Mouse (Mus musculus): ENCODE results near the gene Maneal. TPM values are rescaled to one million over a fixed set of nuclear protein-coding genes. Genes with fewer than 3 reads are reported as not detected.

Maneal gene
- total RNA-seq, 2 experiments from 2014 or later: 0.11 TPM; not detected in 1

DNA sequence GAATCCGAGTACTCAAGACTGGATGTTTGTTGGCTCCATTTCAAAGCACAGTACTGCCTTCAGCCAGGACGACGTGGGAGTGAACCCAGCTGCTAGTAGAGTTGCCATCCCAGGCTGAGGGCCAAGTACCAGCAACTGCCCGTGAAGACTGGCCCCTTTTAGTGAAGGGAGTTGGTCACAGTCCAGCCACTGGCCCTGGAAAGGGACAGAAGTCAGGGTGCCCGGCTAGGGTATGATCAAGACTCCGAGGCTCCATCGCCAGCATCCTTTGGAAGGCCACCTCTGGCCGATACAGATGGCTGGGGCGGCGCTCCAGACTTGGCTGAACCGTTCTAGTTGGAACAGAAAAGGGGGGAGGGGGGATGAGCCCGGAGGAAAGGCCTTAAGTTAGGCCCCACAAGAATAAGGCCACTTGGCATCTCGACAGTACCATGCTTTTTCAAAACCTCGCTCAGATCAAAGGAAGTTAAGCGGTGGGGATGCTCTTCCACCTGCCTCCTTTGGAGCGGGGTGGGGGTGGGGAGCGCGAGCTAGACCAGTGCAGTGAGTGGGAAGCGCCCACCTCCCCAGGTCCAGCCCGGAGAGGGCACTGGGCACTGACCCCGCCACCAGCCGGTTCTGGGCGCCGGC lies 12.2 kb downstream of the Maneal start:
- DNase-seq: peak; percentile 62

- DNase-seq: peak; percentile 90
These were observed 14.4 kb downstream of the Maneal start for GRCm38 (mm10) chr4:124847573-124847972.

GRCm38 (mm10) chr4:124843493-124843892 lies 18.5 kb downstream of the Maneal start:
- DNase-seq: peak; percentile 53

DNA sequence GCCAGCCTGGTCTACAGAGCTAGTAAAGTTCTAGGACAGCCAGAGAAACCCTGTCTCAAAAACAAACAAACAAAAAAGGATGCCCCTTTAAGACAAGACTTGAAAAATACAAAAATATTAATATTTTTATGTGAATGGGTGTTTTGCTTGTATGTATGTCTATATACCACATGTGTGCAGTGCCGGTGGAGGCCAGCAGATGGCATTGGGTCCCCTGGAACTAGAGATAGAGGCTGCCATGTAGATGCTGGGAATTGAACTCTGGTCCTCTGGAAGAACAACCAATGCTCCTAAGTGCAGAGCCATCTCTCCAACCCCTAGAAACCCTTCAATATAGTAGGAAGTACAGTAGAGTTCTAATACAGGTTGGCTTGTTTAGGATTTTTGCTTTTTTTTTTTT lies 21.0 kb downstream of the Maneal start:
- no peak for DNase-seq

- no peak for DNase-seq
These were observed 23.8 kb downstream of the Maneal start for GRCm38 (mm10) chr4:124838035-124838700.

DNA sequence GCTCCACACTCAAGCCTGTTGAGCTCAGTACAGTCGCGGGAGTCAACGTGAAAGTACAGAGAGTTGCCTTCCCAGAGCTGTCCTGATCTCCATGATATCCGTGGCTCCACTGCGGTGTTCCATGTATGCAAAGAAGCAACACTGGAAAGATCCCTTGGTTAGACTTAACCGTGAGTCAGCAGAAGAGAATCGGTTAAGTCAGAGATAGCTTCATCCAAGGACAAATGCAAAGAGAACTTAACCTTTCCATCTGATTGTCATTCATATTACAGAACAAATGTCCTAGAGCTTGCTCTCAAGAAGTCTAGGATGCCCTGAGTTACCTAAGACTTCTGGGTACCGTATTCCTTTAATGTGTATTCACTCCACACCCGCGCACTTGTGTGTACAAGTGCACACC lies 29.2 kb downstream of the Maneal start:
- DNase-seq: no peak

DNA sequence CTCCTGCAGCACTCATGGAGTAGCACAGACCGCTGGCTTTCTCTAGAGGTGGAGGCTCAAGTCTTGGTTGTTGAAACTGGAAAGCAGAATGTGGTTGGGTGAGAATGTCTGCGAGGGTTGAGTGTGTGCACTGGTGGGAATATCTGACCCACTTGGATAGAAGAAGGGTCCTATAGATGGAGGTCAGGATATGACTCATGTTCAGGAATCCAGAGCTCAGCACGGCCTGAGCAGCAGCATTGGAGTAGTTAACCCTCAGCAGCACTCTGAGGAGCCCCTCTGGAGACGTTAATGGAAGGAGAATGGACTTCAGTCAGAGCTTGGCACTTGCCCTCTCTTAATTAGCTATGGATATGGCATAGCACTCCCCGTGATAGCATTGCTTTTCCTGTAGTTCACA lies 32.3 kb downstream of the Maneal start:
- no peak for DNase-seq

DNA sequence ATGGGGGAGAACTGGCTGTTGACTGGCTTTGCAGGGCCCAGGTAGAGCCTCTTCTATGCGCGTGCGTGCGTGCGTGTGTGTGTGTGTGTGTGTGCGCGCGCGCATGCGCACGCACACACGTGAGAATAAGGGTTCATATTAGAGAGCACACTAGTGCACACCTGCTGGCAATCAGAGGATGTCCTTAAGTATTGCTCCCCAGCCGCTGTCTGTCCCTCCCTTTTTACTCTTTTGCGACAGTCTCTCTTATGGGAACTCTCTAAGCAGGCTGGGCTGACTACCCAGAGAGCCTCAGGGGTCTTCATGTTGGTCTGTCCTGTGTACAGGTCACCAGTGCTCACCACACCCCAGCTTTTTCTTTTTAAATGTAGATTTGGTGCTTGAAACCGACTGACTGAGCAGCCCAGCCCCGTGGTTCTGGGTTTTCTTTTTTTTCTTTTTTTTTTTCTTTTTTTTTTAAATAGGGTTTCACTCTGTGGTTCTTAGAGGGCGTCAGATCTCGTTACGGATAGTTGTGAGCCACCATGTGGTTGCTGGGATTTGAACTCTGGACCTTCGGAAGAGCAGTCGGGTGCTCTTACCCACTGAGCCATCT lies 36.5 kb downstream of the Maneal start:
- no peak for DNase-seq

DNA sequence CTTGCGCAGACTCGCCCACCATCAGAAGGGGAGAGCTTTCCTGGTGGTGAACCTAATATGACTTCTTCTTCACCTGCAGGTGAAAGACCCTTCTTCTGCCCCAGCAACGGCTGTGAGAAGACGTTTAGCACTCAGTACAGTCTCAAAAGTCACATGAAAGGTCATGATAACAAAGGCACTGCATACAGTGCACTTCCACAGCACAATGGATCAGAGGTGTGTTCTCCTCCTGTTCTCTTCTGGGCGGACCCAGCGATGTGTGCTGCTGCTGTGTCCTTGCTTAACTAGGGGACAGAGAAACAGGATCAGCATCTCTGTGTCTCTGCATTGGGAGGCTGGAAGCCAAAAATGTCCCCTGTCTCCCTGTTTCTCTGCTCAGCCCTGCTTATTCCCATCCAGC lies 37.0 kb downstream of the Maneal start:
- DNase-seq: no peak

- DNase-seq: no peak
These were observed 43.1 kb downstream of the Maneal start for GRCm38 (mm10) chr4:124818832-124819231.

DNA sequence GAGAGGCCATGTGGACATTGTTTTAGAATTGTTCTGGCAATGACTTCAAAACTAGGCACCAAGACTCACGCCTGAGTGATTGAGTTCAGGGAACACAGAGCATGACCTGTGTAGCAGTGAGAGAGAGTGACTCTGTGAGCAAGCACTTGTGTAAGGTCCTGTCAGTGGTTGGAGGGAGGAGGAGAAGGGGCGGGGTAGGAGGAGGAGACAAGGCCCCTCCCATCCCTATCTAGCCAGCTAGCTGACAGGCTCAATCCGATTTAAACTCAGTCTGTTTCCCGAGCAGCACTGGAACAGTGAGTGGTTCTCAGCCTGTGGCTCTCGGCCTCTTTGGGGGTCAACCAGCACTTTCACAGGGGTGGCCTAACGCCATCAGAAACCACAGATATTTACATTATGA lies 44.2 kb downstream of the Maneal start:
- DNase-seq: peak; percentile 45

- DNase-seq: no peak
These were observed 46.1 kb downstream of the Maneal start for GRCm38 (mm10) chr4:124815901-124816300.

GRCm38 (mm10) chr4:124811347-124811975 lies 50.5 kb downstream of the Maneal start:
- peak; percentile 21 for DNase-seq

DNA sequence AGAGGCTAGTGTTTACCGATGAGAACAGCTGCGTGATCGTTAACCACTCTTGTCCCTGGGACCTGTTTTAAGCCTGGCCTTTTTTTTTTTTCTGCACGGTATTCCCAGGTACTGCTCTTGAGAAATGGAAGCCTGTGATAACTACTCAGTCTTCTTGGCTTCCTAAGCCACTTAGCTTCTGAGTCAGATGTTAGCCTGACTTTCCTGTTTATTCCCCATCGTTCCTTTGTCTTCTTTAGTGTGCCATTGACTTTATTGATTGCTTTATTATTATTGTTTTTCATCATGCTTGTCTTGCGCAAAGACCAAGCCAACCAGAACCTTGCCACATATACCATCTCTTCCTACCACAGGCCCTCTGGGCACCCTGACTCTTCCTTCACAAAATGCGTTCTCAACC lies 51.9 kb downstream of the Maneal start:
- DNase-seq: no peak

GRCm38 (mm10) chr4:124809136-124809883 lies 52.7 kb downstream of the Maneal start:
- DNase-seq: no peak

DNA sequence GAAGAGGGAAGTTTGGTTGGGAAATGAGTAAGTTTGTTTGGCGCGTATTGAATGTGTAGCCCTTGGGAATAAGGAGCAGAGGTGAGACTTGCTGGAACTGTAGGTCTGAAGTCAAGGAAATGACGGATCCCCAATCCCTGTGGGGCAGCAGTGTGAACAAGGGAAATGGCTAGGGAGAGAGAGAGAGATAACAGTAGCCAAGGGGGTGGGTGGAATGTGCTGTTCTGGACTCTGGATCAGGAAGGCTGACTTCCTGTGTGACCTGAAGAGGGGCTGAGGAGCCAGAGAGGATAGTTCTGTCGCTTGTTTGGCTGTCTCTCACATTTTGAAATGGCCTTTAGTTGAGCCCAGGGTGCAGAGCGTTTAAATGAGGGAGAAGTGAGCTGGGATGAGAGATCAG lies 53.5 kb downstream of the Maneal start:
- no peak for DNase-seq

Other genes with a start within 250 kb of the Maneal start
- under 1 TPM; 0.16 to 0.24 TPM for gene Pou3f1, start 205.4 kb downstream of the Maneal start, total RNA-seq (2021)
- 10 to 100 TPM; 17.3 to 18.7 TPM for gene Utp11, start 168.6 kb downstream of the Maneal start, total RNA-seq (2021)
- gene Fhl3, start 161.5 kb downstream of the Maneal start, total RNA-seq (2021): 10 to 100 TPM; 22.4 to 23.4 TPM
- gene Sf3a3, start 147.4 kb downstream of the Maneal start, total RNA-seq (2021): 10 to 100 TPM; 35.0 to 37.4 TPM
- gene Inpp5b, start 120.3 kb downstream of the Maneal start, total RNA-seq (2021): 10 to 100 TPM; 10.3 to 10.5 TPM
- gene Mtf1, start 60.1 kb downstream of the Maneal start, total RNA-seq (2021): 10 to 100 TPM; 15.2 to 15.3 TPM
- gene Yrdc, start 11.5 kb downstream of the Maneal start, total RNA-seq (2021): 10 to 100 TPM; 25.9 to 28.4 TPM
- gene 1110065P20Rik, start 11.0 kb downstream of the Maneal start, total RNA-seq (2021): 10 to 100 TPM; 29.8 to 35.6 TPM
- not detected for gene Epha10, start 18.7 kb upstream of the Maneal start, total RNA-seq (2021)
- 10 to 100 TPM in 1 of 2 experiments, 1 to 10 TPM in 1; 8.6 to 12.0 TPM for gene 9930104L06Rik, start 74.9 kb upstream of the Maneal start, total RNA-seq (2021)
- gene Cdca8, start 77.1 kb upstream of the Maneal start, total RNA-seq (2021): 10 to 100 TPM; 57.9 to 58.8 TPM
- 1 to 10 TPM; 4.6 to 4.8 TPM for gene Rspo1, start 124.3 kb upstream of the Maneal start, total RNA-seq (2021)
- gene Gnl2, start 154.4 kb upstream of the Maneal start, total RNA-seq (2021): 10 to 100 TPM; 39.9 to 44.3 TPM
- gene Dnali1, start 203.5 kb upstream of the Maneal start, total RNA-seq (2021): not detected
- gene Snip1, start 204.5 kb upstream of the Maneal start, total RNA-seq (2021): 10 to 100 TPM; 11.6 to 13.7 TPM
- 10 to 100 TPM; 38.3 to 40.8 TPM for gene Meaf6, start 223.0 kb upstream of the Maneal start, total RNA-seq (2021)

Data from heart, postnatal 4 days (tissue).